Mouse (Mus musculus) forebrain, embryonic 13.5 days (tissue): ENCODE results near the gene Ppp2r5b. TPM values are rescaled to one million over a fixed set of nuclear protein-coding genes. Genes with fewer than 3 reads are reported as not detected.

ENCODE experiments used
- microRNA counts: library from miRNA; unstranded; fragments of <30 nt; microRNA quantifications from one replicate; lab custom pipeline; 2016
- microRNA-seq: library from miRNA; unstranded; fragments of <30 nt; microRNA quantifications from one replicate; pipeline ENCODE4, GENCODE M21; 2016
- polyA plus RNA-seq: library from polyadenylated mRNA; unstranded; fragments of >200 nt; fragmentation: Nextera tagmentation; extraction: Ambion mirVana; gene quantifications from 2 replicates; pipeline ENCODE4 v1.2.1, GENCODE M21; 2015

Gene Ppp2r5b
- polyA plus RNA-seq, 1 experiment from 2014 or later = 53.7 TPM

MicroRNA genes within 50 kb of the gene (microRNA counts, 519-probe panel; counts per million panel counts)
- 2,287 counts per million, percentile 60 among the panel's probes with 10 or more counts for microRNA mmu-miR-192 (lab: Ali Mortazavi, UCI)

Small RNA genes lying within 50 kb of the gene (microRNA-seq; reads per million reads assigned to microRNA genes)
- gene Mir192 (97.4 reads per million, percentile 50 among the genes with 10 or more reads in this experiment), gene Mir194-2 (60.9 reads per million, percentile 44 among the genes with 10 or more reads in this experiment)

Other genes starting within 250 kb of the Ppp2r5b start
- gene Slc22a20, start 249.7 kb downstream of the Ppp2r5b start, polyA plus RNA-seq = not detected in 2 replicates
- gene Capn1, start 220.0 kb downstream of the Ppp2r5b start, polyA plus RNA-seq = 1.0 and 1.1 TPM in 2 replicates
- gene Syvn1, start 189.3 kb downstream of the Ppp2r5b start, polyA plus RNA-seq = 23.8 and 26.0 TPM in 2 replicates
- 75.6 and 80.7 TPM in 2 replicates for gene Mrpl49, start 178.1 kb downstream of the Ppp2r5b start, polyA plus RNA-seq
- gene Fau, start 178.0 kb downstream of the Ppp2r5b start, polyA plus RNA-seq = 677 and 758 TPM in 2 replicates
- gene Znhit2, start 174.7 kb downstream of the Ppp2r5b start, polyA plus RNA-seq = 31.1 and 33.7 TPM in 2 replicates
- gene Tm7sf2, start 167.5 kb downstream of the Ppp2r5b start, polyA plus RNA-seq = 28.3 and 30.3 TPM in 2 replicates
- 70.7 and 85.7 TPM in 2 replicates for gene Vps51, start 158.6 kb downstream of the Ppp2r5b start, polyA plus RNA-seq
- gene Tmem262, start 155.8 kb downstream of the Ppp2r5b start, polyA plus RNA-seq = not detected in 2 replicates
- gene Gm28374, start 153.6 kb downstream of the Ppp2r5b start, polyA plus RNA-seq = 1.9 and 3.1 TPM in 2 replicates
- gene Zfpl1, start 150.9 kb downstream of the Ppp2r5b start, polyA plus RNA-seq = 71.7 and 76.6 TPM in 2 replicates
- 44.6 and 45.8 TPM in 2 replicates for gene Cdca5, start 150.9 kb downstream of the Ppp2r5b start, polyA plus RNA-seq
- gene AC131692.1, start 141.5 kb downstream of the Ppp2r5b start, polyA plus RNA-seq = 0.36 and 0.63 TPM in 2 replicates
- gene Naaladl1, start 130.1 kb downstream of the Ppp2r5b start, polyA plus RNA-seq = 0.43 and 0.87 TPM in 2 replicates
- gene Sac3d1, start 117.2 kb downstream of the Ppp2r5b start, polyA plus RNA-seq = 45.4 and 46.4 TPM in 2 replicates
- gene Snx15, start 107.6 kb downstream of the Ppp2r5b start, polyA plus RNA-seq = 32.5 and 35.0 TPM in 2 replicates
- gene Batf2, start 94.9 kb downstream of the Ppp2r5b start, polyA plus RNA-seq = not detected in 2 replicates
- 86.1 and 87.1 TPM in 2 replicates for gene Arl2, start 94.3 kb downstream of the Ppp2r5b start, polyA plus RNA-seq
- gene Majin, start 51.5 kb downstream of the Ppp2r5b start, polyA plus RNA-seq = not detected in 2 replicates
- gene Gpha2, start 9.5 kb downstream of the Ppp2r5b start, polyA plus RNA-seq = 0.31 TPM in 1 of 2 replicates, not detected in the other
- 8.9 and 9.7 TPM in 2 replicates for gene Atg2a, start 5.8 kb upstream of the Ppp2r5b start, polyA plus RNA-seq
- 74.3 and 75.6 TPM in 2 replicates for gene Ehd1, start 40.9 kb upstream of the Ppp2r5b start, polyA plus RNA-seq
- gene Cdc42bpg, start 70.6 kb upstream of the Ppp2r5b start, polyA plus RNA-seq = 0.22 and 0.39 TPM in 2 replicates
- 83.8 and 92.4 TPM in 2 replicates for gene Men1, start 99.1 kb upstream of the Ppp2r5b start, polyA plus RNA-seq
- 11.3 and 15.4 TPM in 2 replicates for gene Map4k2, start 105.3 kb upstream of the Ppp2r5b start, polyA plus RNA-seq
- gene Sf1, start 127.8 kb upstream of the Ppp2r5b start, polyA plus RNA-seq = 134 and 139 TPM in 2 replicates
- gene Pygm, start 148.5 kb upstream of the Ppp2r5b start, polyA plus RNA-seq = 2.0 and 2.1 TPM in 2 replicates
- gene Rasgrp2, start 163.5 kb upstream of the Ppp2r5b start, polyA plus RNA-seq = 21.1 and 25.1 TPM in 2 replicates
- 16.9 and 18.1 TPM in 2 replicates for gene Nrxn2, start 182.9 kb upstream of the Ppp2r5b start, polyA plus RNA-seq